Mouse (Mus musculus) stomach, postnatal 0 days (tissue): ENCODE data around the gene Samd11. TPM values are rescaled to one million over a fixed set of nuclear protein-coding genes. Genes with fewer than 3 reads are reported as not detected.
A peak's percentile ranks its signal among the peaks of the same experiment; 100 is the strongest.

Experiments used
- ATAC-seq: fragments of 200-750 bp; cut with Nextera tagmentation; 2 replicates; pipeline ENCODE4 v1.8.0; 2017; ENCODE audit not compliant: low FRiP score, low TSS enrichment
- DNase-seq: peaks from one replicate; pipeline ENCODE4 v3.0.0-alpha.2; 2016; ENCODE audit warnings: low spot score
- H3K27ac ChIP-seq: fragments of 300-500 bp; sonication (generic); replicated peaks from 2 replicates; pipeline ENCODE4 v1.5.1; 2014; ENCODE audit warnings: mild to moderate bottlenecking, control low read depth
- H3K27me3 ChIP-seq: fragments of 300-500 bp; sonication (generic); 2 replicates; pipeline ENCODE4 v1.6.1; 2014; ENCODE audit warnings: low read length; ENCODE audit not compliant: control insufficient read depth, insufficient read depth
- H3K36me3 ChIP-seq: fragments of 300-500 bp; sonication (generic); 2 replicates; pipeline ENCODE4 v1.6.1; 2014; ENCODE audit warnings: low read length, mixed read lengths; ENCODE audit not compliant: control insufficient read depth, insufficient read depth
- H3K4me1 ChIP-seq: fragments of 300-500 bp; sonication (generic); replicated peaks from 2 replicates; pipeline ENCODE4 v1.6.1; 2014; ENCODE audit warnings: antibody characterized with exemption; ENCODE audit not compliant: control insufficient read depth, insufficient read depth
- H3K4me2 ChIP-seq: fragments of 300-500 bp; sonication (generic); replicated peaks from 2 replicates; pipeline ENCODE4 v1.6.1; 2014; ENCODE audit warnings: low read depth, mild to moderate bottlenecking, control low read depth, moderate library complexity
- H3K4me3 ChIP-seq: fragments of 300-500 bp; sonication (generic); 2 replicates; pipeline ENCODE4 v1.5.1; 2014; ENCODE audit warnings: low read depth, low read length, control low read depth
- H3K9ac ChIP-seq: fragments of 300-500 bp; sonication (generic); 2 replicates; pipeline ENCODE4 v1.6.1; 2014; ENCODE audit warnings: mild to moderate bottlenecking, low read length, control low read depth, mixed read lengths
- H3K9me3 ChIP-seq: fragments of 300-500 bp; sonication (generic); 2 replicates; pipeline ENCODE4 v1.6.1; 2016; ENCODE audit warnings: low read length; ENCODE audit not compliant: control insufficient read depth
- CTCF ChIP-seq: IDR thresholded peaks from 2 replicates; pipeline ENCODE4 v1.5.1; 2016; ENCODE audit warnings: antibody characterized with exemption, low read depth, mild to moderate bottlenecking, moderate library complexity
- EP300 ChIP-seq: optimal IDR thresholded peaks from 2 replicates; pipeline ENCODE3; 2016; ENCODE audit warnings: antibody characterized with exemption
- WGBS: fragments of 180-500 bp; shearing (Covaris S2); extraction: QIAGEN DNeasy Blood & Tissue Kit; methylation state at CpG from one replicate; pipeline ENCODE4 v1.1.7; 2014; 5-methylcytosine and 5-hydroxymethylcytosine counted together
- polyA plus RNA-seq: library from polyadenylated mRNA; unstranded; fragments of >200 nt; fragmentation: Nextera tagmentation; extraction: Ambion mirVana; gene quantifications from 2 replicates; pipeline ENCODE4 v1.2.1, GENCODE M21; 2015

Samd11 gene
- polyA plus RNA-seq, 1 experiment from 2014 or later = 0.18 TPM

- DNase-seq = no peak
- H3K27ac ChIP-seq = no peak overlapping the region
- no peaks in the 10 kb centered on the region for H3K4me1 ChIP-seq
- 77% methylated on average over 4 of the region's 4 CpGs for WGBS
- no peaks in the 10 kb centered on the region for H3K36me3 ChIP-seq
- no peak overlapping the region for H3K4me3 ChIP-seq
- H3K27me3 ChIP-seq = no peaks in the 10 kb centered on the region
- TF ChIP-seq EP300 (no peak), CTCF (no peak)
- no peak overlapping the region for H3K4me2 ChIP-seq
- no peak overlapping the region for H3K9ac ChIP-seq
- ATAC-seq = no peak
- H3K9me3 ChIP-seq = no peaks in the 10 kb centered on the region
These were observed 46.6 kb downstream of the Samd11 start for GRCm38 (mm10) chr4:156208872-156209271.

DNA sequence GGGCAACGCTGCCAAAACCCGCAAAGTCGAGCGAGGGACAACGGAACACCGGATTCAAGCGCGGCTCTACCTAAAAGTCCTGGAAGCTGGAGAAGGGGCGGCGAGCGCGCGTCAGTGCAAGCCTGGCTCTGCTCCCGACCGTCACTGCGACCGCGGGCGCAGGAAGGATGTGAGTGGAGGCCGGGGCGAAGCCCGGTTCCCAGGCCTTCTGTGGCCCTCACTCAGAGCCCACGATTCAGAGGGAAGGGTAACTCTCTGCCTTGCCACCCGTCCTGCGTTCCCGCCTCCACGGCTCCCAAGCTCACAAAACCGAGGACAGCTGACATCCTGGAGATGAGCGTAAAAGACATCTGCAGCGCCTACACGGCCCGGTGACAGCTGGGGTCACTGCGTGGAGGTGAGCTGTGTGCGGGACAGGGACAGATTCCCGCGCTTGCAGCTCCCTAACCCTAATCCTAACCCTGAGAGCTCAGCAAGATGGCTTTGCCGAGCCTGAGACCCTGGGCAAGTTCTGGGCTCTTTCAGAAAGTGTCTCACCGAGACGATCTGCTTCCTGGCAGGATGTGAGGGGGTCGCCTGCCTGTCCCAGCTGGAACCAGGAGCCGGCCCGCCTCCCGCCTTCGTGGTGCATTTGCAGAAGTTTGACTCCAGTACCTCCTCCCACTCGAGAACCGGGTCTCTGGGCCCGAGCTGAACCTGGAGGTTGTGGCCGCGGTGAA is 51.9 kb downstream of the Samd11 start:
- DNase-seq = no peak

DNA sequence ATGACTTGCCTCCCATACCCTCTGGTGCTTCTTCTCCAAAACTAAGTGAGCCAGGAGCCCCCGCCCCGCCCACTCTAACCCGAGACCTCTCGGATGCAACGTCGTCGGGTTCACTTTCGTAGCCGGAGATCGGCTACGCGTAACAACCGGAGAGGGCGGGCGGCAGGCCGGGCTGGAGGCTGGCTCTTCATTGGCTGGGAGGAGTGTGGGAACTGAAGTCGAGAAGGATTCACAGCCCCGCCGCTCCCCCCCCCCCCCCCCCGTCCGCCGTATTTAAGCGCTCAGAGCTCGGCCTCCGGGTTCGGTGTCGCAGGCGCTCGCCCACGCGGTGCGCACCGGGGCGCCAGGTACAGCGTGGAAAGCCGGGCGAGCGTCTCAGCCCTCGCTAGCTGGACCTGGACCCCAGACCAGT is 52.5 kb downstream of the Samd11 start, which contains the start of gene AW011738:
AW011738 (plus strand) TSS at position 304 of the 412 bp plus-strand sequence.
- peak within 1 kb of the TSS; percentile 69 for H3K27ac ChIP-seq
- TF ChIP-seq EP300 (no peak), CTCF (no peak)
- under 1% methylated on average over 27 of the region's 39 CpGs for WGBS
- peak within 1 kb of the TSS; percentile 54 for H3K4me3 ChIP-seq
- H3K9ac ChIP-seq = peak within 1 kb of the TSS; percentile 69
- no peaks in the 10 kb centered on the region for H3K27me3 ChIP-seq
- ATAC-seq (peak; percentile 76), DNase-seq (peak; percentile 57)
- peaks cover 5% of the 10 kb centered on the region; the same call in 1 of the 2 replicates for H3K4me1 ChIP-seq
- peak within 1 kb of the TSS; percentile 92 for H3K4me2 ChIP-seq
- no peaks in the 10 kb centered on the region for H3K9me3 ChIP-seq
- no peaks in the 10 kb centered on the region for H3K36me3 ChIP-seq

More for the DNA sequence above, 51.9 kb downstream of the Samd11 start:
- no peaks in the 10 kb centered on the region for H3K27me3 ChIP-seq
- WGBS = 1% methylated on average over 49 of the region's 49 CpGs
- H3K9ac ChIP-seq = peak overlapping the region; percentile 69
- peaks cover 5% of the 10 kb centered on the region; the same call in 1 of the 2 replicates for H3K4me1 ChIP-seq
- peak overlapping the region; percentile 92 for H3K4me2 ChIP-seq
- TF ChIP-seq CTCF (no peak), EP300 (no peak)
- peak overlapping the region; percentile 69 for H3K27ac ChIP-seq
- ATAC-seq = peak; percentile 43; the same call in 1 of the 2 replicates
- peak overlapping the region; percentile 54 for H3K4me3 ChIP-seq
- no peaks in the 10 kb centered on the region for H3K36me3 ChIP-seq
- H3K9me3 ChIP-seq = no peaks in the 10 kb centered on the region

GRCm38 (mm10) chr4:156202462-156202893 is 53.0 kb downstream of the Samd11 start:
- Histone ChIP-seq H3K9me3 (no peaks in the 10 kb centered on the region), H3K4me2 (peak overlapping the region; percentile 92), H3K4me1 (peaks cover 5% of the 10 kb centered on the region; the same call in 1 of the 2 replicates), H3K9ac (peak overlapping the region; percentile 69; the same call in 1 of the 2 replicates), H3K36me3 (no peaks in the 10 kb centered on the region), H3K4me3 (peak overlapping the region; percentile 54; the same call in 1 of the 2 replicates), H3K27ac (peak overlapping the region; percentile 69), H3K27me3 (no peaks in the 10 kb centered on the region)
- no peak for ATAC-seq
- no peak for TF ChIP-seq CTCF
- no peak for TF ChIP-seq EP300
- DNase-seq = no peak
- WGBS = 39% methylated on average over 12 of the region's 12 CpGs

- no peak for TF ChIP-seq CTCF
- no peak for TF ChIP-seq EP300
- DNase-seq (no peak), ATAC-seq (no peak)
- no peaks in the 10 kb centered on the region for H3K36me3 ChIP-seq
- no peak within 1 kb of the TSS for H3K27ac ChIP-seq
- H3K4me2 ChIP-seq = peak within 1 kb of the TSS; percentile 29
- WGBS = 54% methylated on average over 10 of the region's 10 CpGs
- peaks cover 9% of the 10 kb centered on the region for H3K4me1 ChIP-seq
- H3K9me3 ChIP-seq = no peaks in the 10 kb centered on the region
- H3K9ac ChIP-seq = no peak within 1 kb of the TSS
- no peak within 1 kb of the TSS for H3K4me3 ChIP-seq
- no peaks in the 10 kb centered on the region for H3K27me3 ChIP-seq
These were observed 54.6 kb downstream of the Samd11 start, which contains the start of gene Isg15 for GRCm38 (mm10) chr4:156200623-156201475. Gene Isg15, minus strand, starts transcription at chr4:156200818.
